Mouse (Mus musculus): ENCODE results near the gene Scn2b. TPM values are rescaled to one million over a fixed set of nuclear protein-coding genes. Genes with fewer than 3 reads are reported as not detected.
A peak's percentile ranks its signal among the peaks of the same experiment; 100 is the strongest.

Scn2b gene
- polyA plus RNA-seq (2015; fragmentation: Nextera tagmentation; extraction: Ambion mirVana) = 10.0 and 11.2 TPM in 2 replicates

- Histone ChIP-seq H3K4me1 (peaks cover 45% of the 10 kb centered on the region), H3K9me3 (no peaks in the 10 kb centered on the region), H3K36me3 (replicated peaks) (no peaks in the 10 kb centered on the region), H3K9ac (peak within 1 kb of the TSS; percentile 81), H3K4me3 (peak within 1 kb of the TSS; percentile 77), H3K4me2 (peak within 1 kb of the TSS; percentile 81), H3K27me3 (replicated peaks) (no peaks in the 10 kb centered on the region), H3K27ac (peak within 1 kb of the TSS; percentile 91)
- under 1% methylated on average over 13 of the region's 13 CpGs for WGBS
- peak; percentile 82 for ATAC-seq (replicated peaks)
Observed at GRCm38 (mm10) chr9:45117741-45118431, at the start of gene Scn2b. Gene Scn2b, plus strand, starts transcription at chr9:45117782.

- Histone ChIP-seq H3K9me3 (no peaks in the 10 kb centered on the region), H3K9ac (no peak overlapping the region), H3K4me3 (no peak overlapping the region), H3K27ac (no peak overlapping the region), H3K4me2 (no peak overlapping the region), H3K36me3 (replicated peaks) (no peaks in the 10 kb centered on the region), H3K27me3 (replicated peaks) (no peaks in the 10 kb centered on the region), H3K4me1 (no peaks in the 10 kb centered on the region)
- ATAC-seq (replicated peaks) = no peak
- 64% methylated on average over 3 of the region's 3 CpGs for WGBS
Observed at GRCm38 (mm10) chr9:45071800-45072199, 45.8 kb upstream of the Scn2b start.

DNA sequence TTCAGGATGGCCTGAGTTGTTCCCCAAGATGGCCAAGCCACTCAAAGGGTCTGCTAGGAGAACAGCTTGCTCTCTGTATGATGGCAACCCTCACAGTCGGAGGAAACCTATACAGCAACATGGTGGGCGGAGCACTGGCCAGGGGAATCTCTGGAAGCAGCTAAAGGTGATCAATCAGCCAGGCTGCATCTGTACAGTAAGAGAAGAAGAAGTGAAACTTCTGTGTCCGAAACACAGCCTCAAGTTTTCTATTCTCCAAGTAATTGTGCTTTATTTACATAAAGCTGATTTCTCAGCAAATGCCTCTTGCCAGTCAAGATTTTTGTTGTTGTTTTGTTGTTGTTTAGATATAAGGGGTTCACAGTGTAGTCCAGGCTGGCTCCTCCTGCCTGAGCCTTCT, 39.7 kb upstream of the Scn2b start:
- no peaks in the 10 kb centered on the region for H3K9me3 ChIP-seq

GRCm38 (mm10) chr9:45079011-45079410, 38.6 kb upstream of the Scn2b start, which contains the start of gene Jaml:
Gene Jaml, plus strand, starts transcription at chr9:45079183.
- Histone ChIP-seq H3K27ac (no peak within 1 kb of the TSS), H3K27me3 (replicated peaks) (no peaks in the 10 kb centered on the region), H3K9ac (no peak within 1 kb of the TSS), H3K36me3 (replicated peaks) (no peaks in the 10 kb centered on the region), H3K4me1 (no peaks in the 10 kb centered on the region), H3K4me3 (no peak within 1 kb of the TSS), H3K4me2 (no peak within 1 kb of the TSS), H3K9me3 (no peaks in the 10 kb centered on the region)
- no peak for ATAC-seq (replicated peaks)
- 77% methylated on average over 5 of the region's 5 CpGs for WGBS

More for the DNA sequence above, 39.7 kb upstream of the Scn2b start:
- Histone ChIP-seq H3K9ac (no peak overlapping the region), H3K4me2 (no peak overlapping the region), H3K36me3 (replicated peaks) (no peaks in the 10 kb centered on the region), H3K27ac (no peak overlapping the region), H3K27me3 (replicated peaks) (no peaks in the 10 kb centered on the region), H3K4me3 (no peak overlapping the region), H3K4me1 (no peaks in the 10 kb centered on the region)
- WGBS = 69% methylated on average over 3 of the region's 3 CpGs
- ATAC-seq (replicated peaks) = no peak

DNA sequence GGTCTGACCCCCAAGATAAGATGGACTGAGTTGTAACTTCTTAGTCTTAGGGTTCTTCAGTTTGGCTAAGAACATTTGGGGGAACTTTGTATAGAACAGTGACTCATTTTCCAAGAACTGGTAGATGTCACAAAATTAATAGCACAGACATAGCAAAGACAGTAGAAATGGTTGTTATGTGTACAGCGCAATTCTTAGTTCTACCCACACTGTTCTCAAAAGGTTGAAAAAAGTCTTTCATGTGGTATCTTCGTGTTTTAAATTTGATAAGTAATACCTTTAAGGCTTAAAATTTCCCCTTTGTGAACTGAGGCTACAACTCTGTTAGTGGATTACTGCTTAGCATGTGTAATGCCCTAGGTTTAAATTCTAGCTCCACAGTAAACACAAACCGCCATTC, 34.5 kb upstream of the Scn2b start:
- no peak overlapping the region for H3K4me2 ChIP-seq
- no peak for ATAC-seq (replicated peaks)
- WGBS = 86% methylated on average over 3 of the region's 3 CpGs
- H3K9me3 ChIP-seq = no peaks in the 10 kb centered on the region
- H3K27ac ChIP-seq = no peak overlapping the region
- H3K4me1 ChIP-seq = no peaks in the 10 kb centered on the region
- H3K9ac ChIP-seq = no peak overlapping the region
- H3K4me3 ChIP-seq = no peak overlapping the region
- H3K27me3 ChIP-seq (replicated peaks) = no peaks in the 10 kb centered on the region
- H3K36me3 ChIP-seq (replicated peaks) = no peaks in the 10 kb centered on the region

DNA sequence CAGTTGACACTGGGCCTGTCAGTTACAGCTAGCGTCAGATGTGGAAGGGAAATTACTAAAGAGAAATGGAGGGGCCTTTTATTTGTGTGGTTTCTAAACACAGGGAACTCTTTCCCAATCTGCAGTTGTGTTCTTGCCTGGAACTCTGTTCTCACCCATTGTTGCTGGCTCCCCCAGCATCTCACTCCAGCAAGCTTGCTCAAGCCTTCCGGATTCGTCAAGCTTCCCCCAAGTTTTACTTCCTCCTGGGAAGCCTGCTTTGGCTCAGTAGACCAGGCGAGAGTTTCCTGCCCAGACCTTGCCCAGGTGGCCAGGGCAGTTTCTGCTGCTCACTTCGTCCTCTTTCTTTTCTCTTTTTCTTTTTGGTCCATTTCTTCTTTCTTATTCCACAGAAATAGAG, 33.0 kb upstream of the Scn2b start:
- no peak for ATAC-seq (replicated peaks)
- Histone ChIP-seq H3K9me3 (no peaks in the 10 kb centered on the region), H3K4me1 (no peaks in the 10 kb centered on the region), H3K4me3 (no peak overlapping the region), H3K9ac (no peak overlapping the region), H3K27ac (no peak overlapping the region), H3K36me3 (replicated peaks) (no peaks in the 10 kb centered on the region), H3K4me2 (no peak overlapping the region), H3K27me3 (replicated peaks) (no peaks in the 10 kb centered on the region)
- 78% methylated on average over 5 of the region's 5 CpGs for WGBS

DNA sequence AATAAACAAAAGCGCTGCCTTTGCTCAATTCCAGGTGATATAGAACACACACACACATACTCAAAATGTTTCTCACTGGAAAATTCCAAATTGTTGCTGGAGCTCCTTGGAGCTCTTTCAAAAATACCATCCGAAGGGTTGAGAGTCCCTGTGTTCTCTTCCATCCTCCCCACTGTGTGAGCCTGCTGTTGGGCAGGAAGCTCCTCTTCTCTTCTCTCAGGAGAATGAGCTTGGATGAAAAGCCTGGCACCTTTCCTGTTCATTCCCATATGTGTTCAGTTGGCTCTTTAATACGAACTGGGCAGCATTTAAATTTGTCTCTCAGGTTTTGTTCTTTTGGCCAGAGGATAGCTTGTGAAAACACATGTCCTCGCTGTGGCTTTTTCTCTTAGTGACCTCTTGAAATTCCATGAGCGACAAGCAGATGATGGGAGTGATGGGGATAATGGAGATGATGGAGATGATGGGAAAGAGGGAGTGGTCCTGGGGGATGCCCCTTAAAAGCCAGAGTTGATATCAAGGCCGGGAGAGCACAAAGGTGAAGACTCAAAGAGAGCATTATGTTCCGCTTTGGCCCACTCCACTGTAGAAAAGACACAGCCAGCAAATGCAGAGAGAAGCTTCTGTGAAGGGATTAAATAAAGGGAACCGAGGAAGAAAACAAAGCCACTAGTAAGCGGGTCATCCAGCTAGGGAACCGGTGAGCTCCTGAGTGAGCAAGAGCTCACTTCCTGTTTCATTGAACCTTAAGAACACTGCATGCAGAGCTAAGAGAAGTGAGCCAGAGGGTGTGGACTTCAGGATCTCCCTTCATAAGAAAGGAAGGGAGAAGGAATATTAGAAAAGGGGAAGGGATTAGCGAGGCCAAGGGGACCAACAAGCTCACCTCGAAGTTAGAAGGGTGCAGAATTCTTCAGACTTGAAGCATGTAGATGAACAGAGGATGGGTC, 31.6 kb upstream of the Scn2b start:
- no peak for ATAC-seq (replicated peaks)
- Histone ChIP-seq H3K9ac (no peak overlapping the region), H3K4me1 (no peaks in the 10 kb centered on the region), H3K27ac (no peak overlapping the region), H3K9me3 (no peaks in the 10 kb centered on the region), H3K4me3 (no peak overlapping the region), H3K4me2 (no peak overlapping the region), H3K27me3 (replicated peaks) (no peaks in the 10 kb centered on the region), H3K36me3 (replicated peaks) (no peaks in the 10 kb centered on the region)
- WGBS = 71% methylated on average over 12 of the region's 12 CpGs

- Histone ChIP-seq H3K27ac (no peak overlapping the region), H3K36me3 (replicated peaks) (no peaks in the 10 kb centered on the region), H3K4me3 (no peak overlapping the region), H3K4me1 (no peaks in the 10 kb centered on the region), H3K27me3 (replicated peaks) (no peaks in the 10 kb centered on the region), H3K9ac (no peak overlapping the region), H3K4me2 (no peak overlapping the region), H3K9me3 (no peaks in the 10 kb centered on the region)
- no peak for ATAC-seq (replicated peaks)
Observed at GRCm38 (mm10) chr9:45088040-45088439, 29.5 kb upstream of the Scn2b start.

GRCm38 (mm10) chr9:45090811-45091210, 26.8 kb upstream of the Scn2b start:
- 67% methylated on average over 3 of the region's 3 CpGs for WGBS
- Histone ChIP-seq H3K9me3 (no peaks in the 10 kb centered on the region), H3K27ac (no peak overlapping the region), H3K4me2 (no peak overlapping the region), H3K36me3 (replicated peaks) (no peaks in the 10 kb centered on the region), H3K27me3 (replicated peaks) (no peaks in the 10 kb centered on the region), H3K4me1 (no peaks in the 10 kb centered on the region), H3K9ac (no peak overlapping the region), H3K4me3 (no peak overlapping the region)
- no peak for ATAC-seq (replicated peaks)

DNA sequence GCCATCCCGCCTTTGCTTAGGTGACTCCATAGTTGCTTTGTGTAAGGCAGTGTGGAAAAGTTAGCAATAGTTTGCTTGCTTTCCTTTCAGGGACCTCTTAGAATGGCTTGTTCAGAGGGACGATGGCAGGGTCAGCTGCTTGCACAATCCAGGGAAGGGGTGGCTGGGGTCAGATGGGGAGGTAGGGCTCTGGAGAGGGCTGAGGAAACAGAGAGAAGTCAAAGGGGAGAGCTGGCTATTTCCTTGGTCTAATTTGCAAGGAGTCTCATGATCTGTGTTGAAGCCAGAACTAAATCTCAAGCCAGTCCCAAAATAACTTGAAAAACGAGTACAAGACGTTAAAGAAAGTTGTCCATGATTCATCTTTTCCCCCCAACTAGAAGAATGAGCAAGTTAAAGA, 24.9 kb upstream of the Scn2b start:
- H3K36me3 ChIP-seq (replicated peaks) = no peaks in the 10 kb centered on the region
- 80% methylated on average over 4 of the region's 4 CpGs for WGBS
- no peak overlapping the region for H3K4me2 ChIP-seq
- H3K4me3 ChIP-seq = no peak overlapping the region
- ATAC-seq (replicated peaks) = no peak
- no peak overlapping the region for H3K27ac ChIP-seq
- H3K9me3 ChIP-seq = no peaks in the 10 kb centered on the region
- no peaks in the 10 kb centered on the region for H3K4me1 ChIP-seq
- no peak overlapping the region for H3K9ac ChIP-seq
- H3K27me3 ChIP-seq (replicated peaks) = no peaks in the 10 kb centered on the region

- no peaks in the 10 kb centered on the region for H3K36me3 ChIP-seq (replicated peaks)
- H3K9ac ChIP-seq = no peak overlapping the region
- H3K4me3 ChIP-seq = no peak overlapping the region
- 81% methylated on average over 6 of the region's 6 CpGs for WGBS
- no peaks in the 10 kb centered on the region for H3K4me1 ChIP-seq
- H3K27me3 ChIP-seq (replicated peaks) = no peaks in the 10 kb centered on the region
- no peak overlapping the region for H3K4me2 ChIP-seq
- no peak overlapping the region for H3K27ac ChIP-seq
- no peak for ATAC-seq (replicated peaks)
- H3K9me3 ChIP-seq = no peaks in the 10 kb centered on the region
Observed at GRCm38 (mm10) chr9:45095149-45095937, 22.2 kb upstream of the Scn2b start.

GRCm38 (mm10) chr9:45097877-45098276, 19.7 kb upstream of the Scn2b start:
- no peak overlapping the region for H3K9ac ChIP-seq
- no peaks in the 10 kb centered on the region for H3K4me1 ChIP-seq
- H3K4me2 ChIP-seq = no peak overlapping the region
- no peak for ATAC-seq (replicated peaks)
- H3K36me3 ChIP-seq (replicated peaks) = no peaks in the 10 kb centered on the region
- H3K27ac ChIP-seq = no peak overlapping the region
- H3K9me3 ChIP-seq = no peaks in the 10 kb centered on the region
- no peak overlapping the region for H3K4me3 ChIP-seq
- no peaks in the 10 kb centered on the region for H3K27me3 ChIP-seq (replicated peaks)
- 85% methylated on average over 5 of the region's 5 CpGs for WGBS

Data from midbrain, embryonic 15.5 days (tissue).